Comparison of ENCODE assay signal across 8 mouse cellular contexts in genomic region chrX:20704295-20705082, GRCm38 (mm10). TPM values are rescaled to one million over a fixed set of nuclear protein-coding genes. Genes with fewer than 3 reads are reported as not detected.
DNase-seq lines count a peak whose midpoint lies in the region; ATAC-seq and TF ChIP-seq lines count a peak whose summit lies in the region.

No protein-coding gene starts in this region.

- H3K4me2 ChIP-seq in forebrain, embryonic 12.5 days = peak overlapping the region; percentile 46
- H3K4me2 ChIP-seq in heart, embryonic 16.5 days (ENCODE audit: low read depth, low read length) = peak overlapping the region; percentile 62
- H3K4me2 ChIP-seq in liver, embryonic 15.5 days = peak overlapping the region; percentile 77
- H3K4me2 ChIP-seq in neural tube, embryonic 11.5 days (ENCODE audit: low read depth) = peak overlapping the region; percentile 35

- TF ChIP-seq CTCF in testis, adult 2 months (IDR thresholded peaks at IDR 0.05; ENCODE audit: control insufficient read depth, insufficient read depth, insufficient replicate concordance, low read depth, low read length) = no peak

- peak overlapping the region; percentile 56 for H3K4me3 ChIP-seq in forebrain, embryonic 12.5 days (replicated peaks)
- peak overlapping the region; percentile 67 for H3K4me3 ChIP-seq in heart, embryonic 16.5 days (ENCODE audit: low read length)
- peak overlapping the region; percentile 66 for H3K4me3 ChIP-seq in liver, embryonic 15.5 days (replicated peaks)
- H3K4me3 ChIP-seq in neural tube, embryonic 11.5 days (ENCODE audit: low read depth, low read length) = peak overlapping the region; percentile 59
- H3K4me3 ChIP-seq in testis, adult 2 months (ENCODE audit: control insufficient read depth, low read depth, low read length) = peak overlapping the region; percentile 80

- peak; percentile 93 for ATAC-seq in forebrain, embryonic 12.5 days (ENCODE audit: low FRiP score)
- peak; percentile 96 for ATAC-seq in heart, embryonic 16.5 days (replicated peaks; ENCODE audit: extremely low read depth, insufficient read depth, low FRiP score)
- peak; percentile 95 for ATAC-seq in liver, embryonic 15.5 days (ENCODE audit: insufficient read depth)
- ATAC-seq in neural tube, embryonic 11.5 days (ENCODE audit: insufficient read depth, low FRiP score, low TSS enrichment) = peak; percentile 90

- TF ChIP-seq POLR2A in testis, adult 2 months (IDR thresholded peaks at IDR 0.05; ENCODE audit: control insufficient read depth, low read depth, low read length) = peak; percentile 37; the same call in 1 of the 2 replicates

- no peaks in the 10 kb centered on the region for H3K4me1 ChIP-seq in forebrain, embryonic 12.5 days
- H3K4me1 ChIP-seq in heart, embryonic 16.5 days (ENCODE audit: control insufficient read depth, insufficient read depth, low read length) = 0 out of 2 replicates have a peak, but pooled peaks cover 3% of the 10 kb centered on the region
- peaks cover 11% of the 10 kb centered on the region for H3K4me1 ChIP-seq in liver, embryonic 15.5 days (replicated peaks)
- H3K4me1 ChIP-seq in neural tube, embryonic 11.5 days (ENCODE audit: control insufficient read depth, insufficient read depth, low read length) = no peaks in the 10 kb centered on the region
- H3K4me1 ChIP-seq in testis, adult 2 months (ENCODE audit: control insufficient read depth, insufficient read depth, low read length) = no peaks in the 10 kb centered on the region

- WGBS in forebrain, embryonic 12.5 days = 17% methylated on average over 32 of the region's 32 CpGs
- WGBS in heart, embryonic 16.5 days = 14% methylated on average over 31 of the region's 32 CpGs
- WGBS in liver, embryonic 15.5 days (ENCODE audit: insufficient replicate concordance) = 11% methylated on average over 32 of the region's 32 CpGs
- WGBS in neural tube, embryonic 11.5 days = 11% methylated on average over 31 of the region's 32 CpGs

- H3K36me3 ChIP-seq in forebrain, embryonic 12.5 days (replicated peaks) = 0 out of 2 replicates have a peak, but pooled peaks cover 2% of the 10 kb centered on the region
- no peaks in the 10 kb centered on the region for H3K36me3 ChIP-seq in heart, embryonic 16.5 days (ENCODE audit: control insufficient read depth, insufficient read depth)
- H3K36me3 ChIP-seq in liver, embryonic 15.5 days (replicated peaks) = peaks cover 2% of the 10 kb centered on the region; the same call in 1 of the 2 replicates
- no peaks in the 10 kb centered on the region for H3K36me3 ChIP-seq in neural tube, embryonic 11.5 days (ENCODE audit: control insufficient read depth, insufficient read depth, low read length)
- no peaks in the 10 kb centered on the region for H3K36me3 ChIP-seq in testis, adult 2 months (ENCODE audit: control insufficient read depth, insufficient read depth, low read length)

- peak; percentile 94 for DNase-seq in ES-CJ7 (ENCODE audit: low read depth, low spot score)
- DNase-seq in c-Kit-positive CD71-positive TER-119-positive erythroid progenitor cells, embryonic 14.5 days (ENCODE audit: low spot score) = peak; percentile 53
- peak; percentile 78 to 84 for DNase-seq in kidney, postnatal 36 days
- DNase-seq in neural tube, embryonic 11.5 days (ENCODE audit: low spot score) = peak; percentile 83

- peak overlapping the region; percentile 60 for H3K9ac ChIP-seq in forebrain, embryonic 12.5 days
- H3K9ac ChIP-seq in heart, embryonic 16.5 days (ENCODE audit: low read length) = peak overlapping the region; percentile 83
- peak overlapping the region; percentile 59 for H3K9ac ChIP-seq in liver, embryonic 15.5 days
- H3K9ac ChIP-seq in neural tube, embryonic 11.5 days (ENCODE audit: low read length) = peak overlapping the region; percentile 69

- H3K27ac ChIP-seq in forebrain, embryonic 12.5 days = peak overlapping the region; percentile 94
- peak overlapping the region; percentile 94 for H3K27ac ChIP-seq in heart, embryonic 16.5 days (ENCODE audit: low read length)
- H3K27ac ChIP-seq in liver, embryonic 15.5 days (replicated peaks) = peak overlapping the region; percentile 85
- peak overlapping the region; percentile 90 for H3K27ac ChIP-seq in neural tube, embryonic 11.5 days (ENCODE audit: low read depth, low read length)
- H3K27ac ChIP-seq in testis, adult 2 months (ENCODE audit: control insufficient read depth, insufficient read depth, low read depth, low read length) = peak overlapping the region; percentile 91

- no peaks in the 10 kb centered on the region for H3K9me3 ChIP-seq in forebrain, embryonic 12.5 days
- no peaks in the 10 kb centered on the region for H3K9me3 ChIP-seq in heart, embryonic 16.5 days (replicated peaks; ENCODE audit: control insufficient read depth, low read length)
- no peaks in the 10 kb centered on the region for H3K9me3 ChIP-seq in liver, embryonic 15.5 days (replicated peaks)
- no peaks in the 10 kb centered on the region for H3K9me3 ChIP-seq in neural tube, embryonic 11.5 days (ENCODE audit: control insufficient read depth, low read length)

- no peaks in the 10 kb centered on the region for H3K27me3 ChIP-seq in forebrain, embryonic 12.5 days
- no peaks in the 10 kb centered on the region for H3K27me3 ChIP-seq in heart, embryonic 16.5 days (ENCODE audit: control insufficient read depth, insufficient read depth, low read length)
- no peaks in the 10 kb centered on the region for H3K27me3 ChIP-seq in liver, embryonic 15.5 days
- no peaks in the 10 kb centered on the region for H3K27me3 ChIP-seq in neural tube, embryonic 11.5 days (ENCODE audit: control insufficient read depth, insufficient read depth, low read length)
- no peaks in the 10 kb centered on the region for H3K27me3 ChIP-seq in testis, adult 2 months (ENCODE audit: control insufficient read depth, insufficient read depth, low read length)

RNA-seq across cellular contexts. Expression of gene Usp11, which starts 0.8 kb away (rescaled TPM):
- polyA plus RNA-seq in forebrain, embryonic 12.5 days (2016; fragmentation: Nextera tagmentation; extraction: Ambion mirVana) = 72.8 and 77.7 TPM in 2 replicates
- polyA plus RNA-seq in heart, embryonic 16.5 days (2015; fragmentation: Nextera tagmentation; extraction: Ambion mirVana) = 35.0 and 35.2 TPM in 2 replicates
- polyA plus RNA-seq in liver, embryonic 15.5 days (2015; fragmentation: Nextera tagmentation; extraction: Ambion mirVana) = 6.0 and 6.1 TPM in 2 replicates
- polyA plus RNA-seq in neural tube, embryonic 11.5 days (2014; fragmentation: Nextera tagmentation; extraction: Ambion mirVana) = 85.9 and 95.5 TPM in 2 replicates
- polyA plus RNA-seq in testis, adult 2 months (2012; rRNA removed) = 4.9 and 5.6 TPM in 2 replicates

RNA-seq across cellular contexts. Expression of gene Cdk16, which starts 16.7 kb away (rescaled TPM):
- 136 and 142 TPM in 2 replicates for polyA plus RNA-seq in forebrain, embryonic 12.5 days (2016; fragmentation: Nextera tagmentation; extraction: Ambion mirVana)
- polyA plus RNA-seq in heart, embryonic 16.5 days (2015; fragmentation: Nextera tagmentation; extraction: Ambion mirVana) = 112 and 118 TPM in 2 replicates
- 34.3 and 37.4 TPM in 2 replicates for polyA plus RNA-seq in liver, embryonic 15.5 days (2015; fragmentation: Nextera tagmentation; extraction: Ambion mirVana)
- 123 and 126 TPM in 2 replicates for polyA plus RNA-seq in neural tube, embryonic 11.5 days (2014; fragmentation: Nextera tagmentation; extraction: Ambion mirVana)
- 135 and 145 TPM in 2 replicates for polyA plus RNA-seq in testis, adult 2 months (2012; rRNA removed)

RNA-seq across cellular contexts. Expression of gene Uba1, which starts 46.4 kb away (rescaled TPM):
- polyA plus RNA-seq in forebrain, embryonic 12.5 days (2016; fragmentation: Nextera tagmentation; extraction: Ambion mirVana) = 336 and 380 TPM in 2 replicates
- 164 and 172 TPM in 2 replicates for polyA plus RNA-seq in heart, embryonic 16.5 days (2015; fragmentation: Nextera tagmentation; extraction: Ambion mirVana)
- polyA plus RNA-seq in liver, embryonic 15.5 days (2015; fragmentation: Nextera tagmentation; extraction: Ambion mirVana) = 92.2 and 98.5 TPM in 2 replicates
- 324 and 355 TPM in 2 replicates for polyA plus RNA-seq in neural tube, embryonic 11.5 days (2014; fragmentation: Nextera tagmentation; extraction: Ambion mirVana)
- polyA plus RNA-seq in testis, adult 2 months (2012; rRNA removed) = 122 and 144 TPM in 2 replicates

Comparison
In these comparisons a context has a peak if more than half of its experiments do, and no peak if none do; other contexts are left out.
1. Peak in every context shown above with its lines: DNase-seq, ATAC-seq, H3K4me3 ChIP-seq and H3K27ac ChIP-seq.